Mouse (Mus musculus) liver, embryonic 14.5 days (tissue): ENCODE data around the gene Vps16. TPM values are rescaled to one million over a fixed set of nuclear protein-coding genes. Genes with fewer than 3 reads are reported as not detected.
A peak's percentile ranks its signal among the peaks of the same experiment; 100 is the strongest.

Experiments
- ATAC-seq: fragments of 200-750 bp; cut with Nextera tagmentation; 2 replicates; pipeline ENCODE4 v1.8.0; 2017; ENCODE audit warnings: moderate number of reproducible peaks, mild to moderate bottlenecking, moderate library complexity; ENCODE audit not compliant: insufficient read depth
- DNase-seq, 3 experiments: peaks; one replicate each; pipeline ENCODE4 v3.0.0-alpha.2; 2012 to 2013; ENCODE audit warnings: low read depth in 3 of 3, low spot score in 3 of 3
- H3K27ac ChIP-seq: fragments of 300-500 bp; sonication (generic); 2 replicates; pipeline ENCODE4 v1.5.1; 2014; ENCODE audit warnings: moderate library complexity, mild to moderate bottlenecking, control low read depth, inconsistent platforms
- H3K27me3 ChIP-seq: fragments of 300-500 bp; sonication (generic); 2 replicates; pipeline ENCODE4 v1.6.1; 2014; ENCODE audit warnings: mild to moderate bottlenecking, low read length, moderate library complexity; ENCODE audit not compliant: control insufficient read depth, insufficient read depth
- H3K36me3 ChIP-seq: fragments of 300-500 bp; sonication (generic); replicated peaks from 2 replicates; pipeline ENCODE4 v1.6.1; 2014; ENCODE audit warnings: low read depth; ENCODE audit not compliant: control insufficient read depth, insufficient read depth
- H3K4me1 ChIP-seq, 2 experiments: fragments of 200-500 bp in 1 of 2; fragments of 300-500 bp in 1 of 2; sonication (generic) in 1 of 2; replicated peaks; 2 replicates each; pipeline ENCODE4 v1.6.1; 2012 to 2014; ENCODE audit warnings: antibody characterized with exemption in 1 of 2, inconsistent platforms in 1 of 2, low read length in 1 of 2; ENCODE audit not compliant: control insufficient read depth in 2 of 2, insufficient read depth in 2 of 2
- H3K4me2 ChIP-seq: fragments of 300-500 bp; sonication (generic); 2 replicates; pipeline ENCODE4 v1.6.1; 2014; ENCODE audit warnings: low read depth, mild to moderate bottlenecking, control low read depth, moderate library complexity
- H3K4me3 ChIP-seq, 2 experiments: fragments of 200-500 bp in 1 of 2; fragments of 300-500 bp in 1 of 2; sonication (generic) in 1 of 2; 2 replicates each; pipeline ENCODE4 v1.5.1; 2012 to 2014; ENCODE audit warnings: low read depth in 2 of 2, low read length in 2 of 2, mild to moderate bottlenecking in 2 of 2, control low read depth in 1 of 2, inconsistent platforms in 1 of 2, moderate library complexity in 1 of 2; ENCODE audit not compliant: insufficient read depth in 1 of 2
- H3K9ac ChIP-seq: fragments of 300-500 bp; sonication (generic); replicated peaks from 2 replicates; pipeline ENCODE4 v1.6.1; 2014; ENCODE audit warnings: mild to moderate bottlenecking, control low read depth, moderate library complexity
- H3K9me3 ChIP-seq: fragments of 300-500 bp; sonication (generic); 2 replicates; pipeline ENCODE4 v1.6.1; 2016; ENCODE audit warnings: low read length, mixed read lengths; ENCODE audit not compliant: control insufficient read depth
- CTCF ChIP-seq: IDR thresholded peaks from 2 replicates; pipeline ENCODE4 v1.5.1; 2016; ENCODE audit warnings: antibody characterized with exemption, low read depth, control low read depth
- EP300 ChIP-seq: IDR thresholded peaks from 2 replicates; pipeline ENCODE4 v1.6.1; 2016; ENCODE audit warnings: antibody characterized with exemption, low read depth
- whole genome bisulfite sequencing: fragments of 180-500 bp; shearing (Covaris S2); extraction: QIAGEN DNeasy Blood & Tissue Kit; methylation state at CpG from one replicate; pipeline ENCODE4 v1.1.7; 2014; ENCODE audit not compliant: insufficient replicate concordance; 5-methylcytosine and 5-hydroxymethylcytosine counted together
- polyA plus RNA-seq, 2 experiments: library from polyadenylated mRNA; depleted of rRNA in 1 of 2; stranded (reverse) in 1 of 2; unstranded in 1 of 2; fragments of >200 nt; fragmentation: Nextera tagmentation in 1 of 2; extraction: Ambion mirVana in 1 of 2; gene quantifications; 2 replicates each; pipeline versions ENCODE4 v1.2.1 to v1.2.3; 2012 to 2014

Gene Vps16
- polyA plus RNA-seq, 2 experiments: 26.8 to 38.3 TPM

DNA sequence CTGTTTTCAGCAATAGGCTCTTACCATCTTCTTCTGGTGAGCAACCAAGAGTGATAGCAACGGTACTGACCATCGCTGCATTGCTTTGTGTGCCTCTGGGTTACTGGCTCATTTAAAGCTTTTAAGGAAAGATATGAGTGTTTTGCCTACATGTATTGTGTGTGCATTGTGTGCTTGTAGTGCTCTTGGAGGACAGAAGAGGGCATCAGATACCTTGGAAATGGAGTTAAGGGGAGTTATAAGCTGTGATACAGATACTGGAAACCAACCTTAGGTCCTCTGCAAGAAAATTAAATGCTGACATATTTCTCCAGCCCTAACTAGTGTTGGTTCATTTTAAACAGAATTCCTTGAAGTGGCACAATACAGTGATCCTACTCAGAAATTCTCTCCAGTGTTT, 35.3 kb upstream of the Vps16 start:
- ATAC-seq (no peak), DNase-seq (no peak)
- H3K4me1 ChIP-seq: no peaks in the 10 kb centered on the region
- H3K27ac ChIP-seq: no peak overlapping the region
- H3K4me3 ChIP-seq: no peak overlapping the region
- H3K36me3 ChIP-seq: no peaks in the 10 kb centered on the region
- TF ChIP-seq EP300: no peak
- TF ChIP-seq CTCF: peak; percentile 37; the same call in 1 of the 2 replicates
- H3K9me3 ChIP-seq: no peaks in the 10 kb centered on the region
- no peak overlapping the region for H3K9ac ChIP-seq
- WGBS: 54% methylated on average over 2 of the region's 2 CpGs
- H3K27me3 ChIP-seq: no peaks in the 10 kb centered on the region
- no peak overlapping the region for H3K4me2 ChIP-seq

DNA sequence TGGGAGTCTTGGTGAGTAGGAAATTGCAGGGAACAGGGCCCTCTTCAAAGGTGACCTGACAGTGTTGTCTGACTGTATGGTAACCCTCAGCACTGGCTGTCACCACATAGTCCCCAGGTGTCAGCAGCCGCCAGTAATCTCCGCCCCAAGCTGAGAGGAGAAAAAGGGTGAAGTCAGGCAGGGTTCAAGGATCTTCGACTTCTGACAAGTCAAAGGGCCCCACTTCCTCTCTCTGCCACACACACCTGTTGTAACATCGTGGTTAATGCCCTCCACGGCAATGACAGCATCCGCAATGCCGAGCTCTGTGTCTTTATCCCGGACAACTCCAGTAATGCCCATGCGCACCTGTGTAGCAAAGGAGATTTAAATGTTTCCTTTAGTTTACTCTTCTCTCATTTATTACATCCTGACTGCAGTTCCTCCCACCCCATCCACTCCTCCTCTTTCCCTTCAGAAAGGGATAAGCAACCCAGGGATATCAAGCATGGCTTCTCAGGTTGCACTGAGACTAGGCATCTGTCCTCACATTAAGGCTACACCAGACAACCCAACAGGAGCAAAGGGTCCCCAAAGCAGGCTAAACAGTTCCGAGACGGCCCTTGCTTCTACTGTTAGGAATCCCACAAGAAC, 33.0 kb upstream of the Vps16 start:
- no peaks in the 10 kb centered on the region for H3K36me3 ChIP-seq
- peaks cover 3% of the 10 kb centered on the region; the same call in 1 of the 2 replicates for H3K27me3 ChIP-seq
- ATAC-seq (no peak), DNase-seq (no peak)
- no peaks in the 10 kb centered on the region for H3K9me3 ChIP-seq
- H3K4me3 ChIP-seq: no peak overlapping the region
- TF ChIP-seq EP300 (no peak), CTCF (no peak)
- no peak overlapping the region for H3K9ac ChIP-seq
- no peak overlapping the region for H3K27ac ChIP-seq
- no peak overlapping the region for H3K4me2 ChIP-seq
- H3K4me1 ChIP-seq: no peaks in the 10 kb centered on the region
- 64% methylated on average over 11 of the region's 11 CpGs for WGBS

DNA sequence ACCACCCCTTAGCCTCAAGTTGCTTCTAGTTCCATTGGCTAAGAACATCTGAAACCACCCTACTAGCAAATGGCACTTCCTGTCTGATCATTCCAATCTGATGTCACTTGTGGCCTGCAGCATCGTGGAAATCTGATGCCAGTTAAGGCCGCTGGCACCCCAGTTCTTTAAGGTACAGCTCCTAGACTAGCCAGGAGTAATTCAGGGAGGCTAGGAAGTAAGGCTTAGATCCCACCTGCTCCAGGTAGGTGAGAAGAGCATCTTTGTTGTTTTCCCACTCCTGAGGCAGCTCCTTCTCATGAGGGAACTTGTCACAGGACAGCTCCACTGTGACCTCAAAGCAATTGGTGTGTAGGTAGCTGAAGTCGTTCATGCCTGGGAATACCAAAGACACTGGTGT, 31.3 kb upstream of the Vps16 start:
- no peak overlapping the region for H3K9ac ChIP-seq
- ATAC-seq: no peak
- H3K4me3 ChIP-seq: no peak overlapping the region
- DNase-seq: no peak
- peaks cover 14% of the 10 kb centered on the region for H3K27me3 ChIP-seq
- no peak overlapping the region for H3K27ac ChIP-seq
- TF ChIP-seq CTCF: no peak
- no peak for TF ChIP-seq EP300
- whole genome bisulfite sequencing: 65% methylated on average over 3 of the region's 3 CpGs
- no peaks in the 10 kb centered on the region for H3K36me3 ChIP-seq
- H3K4me1 ChIP-seq: no peaks in the 10 kb centered on the region
- no peaks in the 10 kb centered on the region for H3K9me3 ChIP-seq
- H3K4me2 ChIP-seq: no peak overlapping the region

DNA sequence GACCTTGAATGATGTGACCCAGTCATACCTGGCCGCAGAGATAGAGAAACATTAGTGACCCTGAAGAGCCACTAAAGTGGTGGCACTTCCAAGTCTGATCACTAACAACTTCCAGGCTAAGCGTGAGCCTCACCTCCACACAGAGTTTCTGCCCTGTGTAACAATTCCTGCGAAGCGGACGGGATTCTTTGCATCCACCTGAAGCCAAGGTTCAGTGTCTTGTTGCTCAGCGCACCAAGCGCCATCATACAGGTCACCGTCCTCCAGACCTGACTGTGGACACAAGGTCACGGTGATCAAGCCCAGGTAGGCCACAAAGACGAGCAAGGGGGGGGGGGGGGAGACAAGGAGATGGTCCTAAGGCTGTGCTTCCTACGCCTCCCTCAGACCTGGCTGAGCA, 28.4 kb upstream of the Vps16 start:
- H3K9ac ChIP-seq: no peak overlapping the region
- ATAC-seq (no peak), DNase-seq (no peak)
- H3K4me1 ChIP-seq: no peaks in the 10 kb centered on the region
- H3K27ac ChIP-seq: no peak overlapping the region
- TF ChIP-seq CTCF: no peak
- no peak for TF ChIP-seq EP300
- 76% methylated on average over 10 of the region's 11 CpGs for WGBS
- peaks cover 21% of the 10 kb centered on the region for H3K27me3 ChIP-seq
- H3K9me3 ChIP-seq: no peaks in the 10 kb centered on the region
- H3K36me3 ChIP-seq: no peaks in the 10 kb centered on the region
- H3K4me3 ChIP-seq: no peak overlapping the region
- no peak overlapping the region for H3K4me2 ChIP-seq

DNA sequence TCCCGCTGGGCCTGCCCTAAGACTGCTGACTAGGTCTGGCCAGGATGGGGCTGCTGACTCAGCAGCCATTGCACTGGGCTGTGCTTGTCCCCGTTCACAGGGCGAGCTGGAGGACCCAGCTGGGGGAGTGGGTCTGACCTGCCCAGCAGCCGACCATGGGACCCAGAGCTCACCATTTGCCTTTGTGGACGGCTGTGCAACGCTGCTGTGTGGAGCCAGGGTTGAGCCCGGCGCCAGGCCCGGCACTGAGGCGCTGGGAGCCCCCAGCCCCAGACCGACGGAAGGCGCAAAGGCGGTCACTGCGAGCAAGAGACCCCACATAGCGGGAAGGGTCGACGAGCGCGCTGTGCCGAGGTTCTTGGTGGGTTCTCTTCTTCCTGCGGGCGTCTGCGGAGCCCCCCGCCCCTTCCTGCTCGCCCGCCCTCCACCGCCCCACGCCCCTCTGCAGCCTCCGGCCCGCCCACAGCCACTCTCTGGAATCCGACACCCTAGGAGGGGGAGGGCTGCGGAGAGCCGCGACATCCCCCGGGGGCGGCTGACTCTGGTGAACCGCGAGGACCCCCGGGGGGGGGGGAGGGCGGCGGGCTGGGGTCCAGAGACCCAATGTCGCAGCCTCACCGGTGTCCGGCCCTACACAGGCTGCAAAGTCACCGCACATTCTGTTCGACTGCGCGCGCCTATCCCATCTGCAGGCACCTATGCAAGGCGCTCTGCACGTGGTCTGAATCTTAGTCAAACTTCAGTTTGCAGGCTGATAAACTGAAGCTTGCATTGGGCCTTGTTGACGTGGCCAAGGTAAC, 26.8 kb upstream of the Vps16 start, which contains the start of gene Cpxm1:
Cpxm1 (minus strand) TSS at position 389 of the 800 bp plus-strand sequence.
- WGBS: 3% methylated on average over 49 of the region's 53 CpGs

More for the DNA sequence above, 26.8 kb upstream of the Vps16 start, which contains the start of gene Cpxm1:
- Histone ChIP-seq H3K9ac (no peak within 1 kb of the TSS), H3K9me3 (no peaks in the 10 kb centered on the region), H3K27ac (no peak within 1 kb of the TSS), H3K27me3 (peaks cover 21% of the 10 kb centered on the region), H3K4me3 (peak within 1 kb of the TSS; percentile 29 to 46), H3K4me1 (no peaks in the 10 kb centered on the region), H3K4me2 (peak within 1 kb of the TSS; percentile 63), H3K36me3 (no peaks in the 10 kb centered on the region)
- TF ChIP-seq EP300 (no peak), CTCF (no peak)
- DNase-seq (no peak), ATAC-seq (peak; percentile 43; the same call in 1 of the 2 replicates)
